Mouse (Mus musculus) embryonic facial prominence, embryonic 11.5 days (tissue): Measurements from ENCODE around the gene Ccn2. TPM values are rescaled to one million over a fixed set of nuclear protein-coding genes. Genes with fewer than 3 reads are reported as not detected.
"Not testable (repeated sequence)": the region's sequence is repeated elsewhere in the genome, so short reads cannot be mapped to it uniquely, and the experiment has no call there.

Experiments
- ATAC-seq: fragments of 200-750 bp; cut with Nextera tagmentation; replicated peaks from 2 replicates; pipeline ENCODE4 v1.8.0; 2017; ENCODE audit warnings: low read depth; ENCODE audit not compliant: insufficient number of reproducible peaks, low FRiP score, low TSS enrichment
- DNase-seq: peaks from one replicate; pipeline ENCODE4 v3.0.0-alpha.2; 2015; ENCODE audit warnings: low spot score
- H3K27ac ChIP-seq: fragments of 300-500 bp; sonication (generic); replicated peaks from 2 replicates; pipeline ENCODE4 v1.5.1; 2014; ENCODE audit warnings: mild to moderate bottlenecking, low read depth, low read length, control low read depth
- H3K27me3 ChIP-seq: fragments of 300-500 bp; sonication (generic); 2 replicates; pipeline ENCODE4 v1.6.1; 2014; ENCODE audit warnings: mild to moderate bottlenecking, low read length, moderate library complexity, mixed read lengths; ENCODE audit not compliant: control insufficient read depth, insufficient read depth
- H3K36me3 ChIP-seq: fragments of 300-500 bp; sonication (generic); replicated peaks from 2 replicates; pipeline ENCODE4 v1.6.1; 2014; ENCODE audit warnings: low read depth, mild to moderate bottlenecking, low read length, moderate library complexity, mixed read lengths; ENCODE audit not compliant: control insufficient read depth, insufficient read depth
- H3K4me1 ChIP-seq: fragments of 300-500 bp; sonication (generic); 2 replicates; pipeline ENCODE4 v1.6.1; 2014; ENCODE audit warnings: low read length, mixed read lengths; ENCODE audit not compliant: control insufficient read depth, insufficient read depth
- H3K4me2 ChIP-seq: fragments of 300-500 bp; sonication (generic); 2 replicates; pipeline ENCODE4 v1.6.1; 2014; ENCODE audit warnings: low read depth, mild to moderate bottlenecking, control low read depth, low read length, moderate library complexity
- H3K4me3 ChIP-seq: fragments of 300-500 bp; sonication (generic); 2 replicates; pipeline ENCODE4 v1.5.1; 2014; ENCODE audit warnings: low read depth, low read length, control low read depth
- H3K9ac ChIP-seq: fragments of 300-500 bp; sonication (generic); replicated peaks from 2 replicates; pipeline ENCODE4 v1.6.1; 2014; ENCODE audit warnings: mild to moderate bottlenecking, control low read depth, low read length
- H3K9me3 ChIP-seq: fragments of 300-500 bp; sonication (generic); replicated peaks from 2 replicates; pipeline ENCODE4 v1.6.1; 2016; ENCODE audit warnings: mild to moderate bottlenecking, low read length, inconsistent platforms, mixed read lengths; ENCODE audit not compliant: control insufficient read depth
- WGBS: fragments of 180-500 bp; shearing (Covaris S2); extraction: QIAGEN DNeasy Blood & Tissue Kit; methylation state at CpG from one replicate; pipeline ENCODE4 v1.1.7; 2014; 5-methylcytosine and 5-hydroxymethylcytosine counted together
- polyA plus RNA-seq: library from polyadenylated mRNA; unstranded; fragments of >200 nt; fragmentation: Nextera tagmentation; extraction: Ambion mirVana; gene quantifications from 2 replicates; pipeline ENCODE4 v1.2.1, GENCODE M21; 2014

The Ccn2 gene
- polyA plus RNA-seq, 1 experiment from 2014 or later: 3.7 TPM

DNA sequence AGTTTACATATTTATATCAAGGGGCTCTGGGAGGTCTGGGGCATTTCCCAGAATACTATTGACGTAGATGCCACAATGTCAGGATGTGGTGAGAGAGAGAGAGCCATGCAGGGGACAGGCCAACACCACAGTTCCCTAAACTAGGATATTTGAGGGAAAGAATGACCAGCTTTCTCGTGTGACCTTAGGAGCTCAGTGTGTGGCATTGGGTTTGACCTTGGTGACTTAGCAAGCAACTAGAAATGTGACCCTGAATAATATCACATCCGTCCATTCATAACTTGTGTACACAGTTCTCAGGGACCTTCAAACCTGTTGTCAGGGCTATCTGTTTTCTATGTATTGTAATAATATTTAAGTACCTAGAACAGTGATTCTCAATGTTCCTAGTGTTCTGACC, 13.9 kb downstream of the Ccn2 start:
- H3K36me3 ChIP-seq: no peaks in the 10 kb centered on the region
- H3K4me1 ChIP-seq: no peaks in the 10 kb centered on the region
- DNase-seq: no peak
- H3K27me3 ChIP-seq: no peaks in the 10 kb centered on the region
- no peak for ATAC-seq
- 76% methylated on average over 3 of the region's 3 CpGs for WGBS
- no peak overlapping the region for H3K27ac ChIP-seq
- H3K4me3 ChIP-seq: no peak overlapping the region
- H3K9ac ChIP-seq: no peak overlapping the region
- H3K9me3 ChIP-seq: no peaks in the 10 kb centered on the region
- H3K4me2 ChIP-seq: no peak overlapping the region

DNA sequence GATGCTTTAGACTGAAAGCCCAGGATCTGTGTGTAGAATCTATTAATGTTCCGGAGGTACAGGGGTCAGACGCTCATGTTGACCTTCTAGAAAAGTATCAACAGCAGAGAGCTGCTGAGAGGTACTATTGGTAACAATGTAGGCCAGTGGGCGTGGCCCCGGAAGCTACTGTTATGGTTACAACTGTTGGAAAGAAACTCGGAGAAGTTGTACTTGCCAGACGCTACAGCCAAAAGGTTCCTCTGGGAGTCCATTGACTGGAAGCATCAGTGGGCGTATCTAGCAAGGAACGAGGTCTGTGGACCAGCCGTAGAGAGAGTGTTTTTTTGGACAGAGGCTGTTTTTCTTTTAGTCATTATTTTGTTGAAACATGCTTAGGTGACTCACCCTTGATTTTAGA, 14.5 kb downstream of the Ccn2 start:
- H3K4me1 ChIP-seq: no peaks in the 10 kb centered on the region
- no peaks in the 10 kb centered on the region for H3K36me3 ChIP-seq
- WGBS: 87% methylated on average over 9 of the region's 9 CpGs
- no peak for ATAC-seq
- no peaks in the 10 kb centered on the region for H3K27me3 ChIP-seq
- no peak for DNase-seq
- no peak overlapping the region for H3K27ac ChIP-seq
- no peak overlapping the region for H3K4me3 ChIP-seq
- no peak overlapping the region for H3K4me2 ChIP-seq
- H3K9ac ChIP-seq: no peak overlapping the region
- no peaks in the 10 kb centered on the region for H3K9me3 ChIP-seq

DNA sequence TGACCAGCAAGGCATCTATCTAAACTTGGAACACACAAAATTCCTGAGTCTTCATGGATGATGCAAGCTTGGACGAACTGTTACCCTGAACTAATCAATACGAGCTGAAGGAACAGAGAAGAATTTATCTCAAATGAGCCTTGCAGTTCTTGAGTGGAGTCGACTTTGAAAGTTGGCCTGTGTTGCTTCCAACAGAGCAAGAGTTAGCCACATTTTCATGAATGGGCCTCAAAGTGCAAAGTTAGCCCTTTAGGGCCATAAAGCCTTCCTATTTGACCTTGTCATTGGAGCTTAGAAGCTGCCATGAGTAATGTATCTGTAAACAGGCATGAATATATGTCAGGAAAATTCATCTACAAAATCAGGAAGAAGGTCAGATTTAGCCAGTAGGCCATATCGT, 19.5 kb downstream of the Ccn2 start:
- H3K4me2 ChIP-seq: no peak overlapping the region
- no peak overlapping the region for H3K9ac ChIP-seq
- H3K27ac ChIP-seq: no peak overlapping the region
- no peaks in the 10 kb centered on the region for H3K4me1 ChIP-seq
- no peaks in the 10 kb centered on the region for H3K27me3 ChIP-seq
- no peak for DNase-seq
- H3K36me3 ChIP-seq: no peaks in the 10 kb centered on the region
- H3K9me3 ChIP-seq: no peaks in the 10 kb centered on the region
- 90% methylated on average over 4 of the region's 4 CpGs for WGBS
- no peak for ATAC-seq
- H3K4me3 ChIP-seq: no peak overlapping the region

DNA sequence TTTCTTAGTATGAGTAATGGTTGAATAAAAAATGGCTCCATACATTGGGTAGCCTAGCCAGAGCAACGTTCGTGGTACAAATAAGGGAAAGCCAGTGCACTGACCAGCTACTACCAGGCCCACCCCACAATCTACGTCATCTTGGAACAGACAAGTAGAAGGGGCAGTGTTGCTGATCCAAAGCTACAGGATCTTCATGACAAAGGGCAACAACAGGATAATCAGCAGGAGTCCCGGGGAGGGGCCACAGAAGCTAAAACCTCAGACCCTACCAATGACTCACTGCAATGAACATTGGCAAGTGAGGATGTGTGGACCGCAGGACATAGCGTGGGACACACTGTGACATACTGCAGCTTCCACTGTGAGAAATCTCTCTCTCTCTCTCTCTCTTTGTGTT, 20.6 kb downstream of the Ccn2 start:
- H3K4me1 ChIP-seq: no peaks in the 10 kb centered on the region
- H3K9me3 ChIP-seq: no peaks in the 10 kb centered on the region
- no peaks in the 10 kb centered on the region for H3K27me3 ChIP-seq
- no peaks in the 10 kb centered on the region for H3K36me3 ChIP-seq
- 84% methylated on average over 6 of the region's 6 CpGs for WGBS
- no peak for ATAC-seq
- no peak overlapping the region for H3K4me3 ChIP-seq
- no peak overlapping the region for H3K9ac ChIP-seq
- no peak for DNase-seq
- H3K4me2 ChIP-seq: no peak overlapping the region
- no peak overlapping the region for H3K27ac ChIP-seq

DNA sequence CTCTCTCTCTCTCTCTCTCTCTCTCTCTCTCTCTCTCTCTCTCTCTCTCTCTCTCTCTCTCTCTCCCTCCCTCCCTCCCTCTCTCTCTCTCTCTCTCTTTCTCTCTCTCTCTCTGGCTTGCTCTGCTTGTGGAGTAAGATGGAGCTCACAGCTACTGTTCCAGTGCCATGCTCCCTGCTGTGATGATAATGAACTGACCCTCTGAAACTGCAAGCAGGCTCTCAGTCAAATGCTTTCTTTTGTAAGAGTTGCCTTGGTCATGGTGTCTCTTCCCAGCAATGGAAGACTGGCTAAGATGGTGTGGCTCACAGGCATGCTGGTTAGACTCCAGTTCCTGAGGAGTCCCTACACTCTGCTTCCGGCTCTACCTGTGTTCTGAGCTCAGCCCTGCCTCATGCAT, 21.3 kb downstream of the Ccn2 start:
- WGBS: 88% methylated on average over 1 of the region's 1 CpGs
- H3K4me1 ChIP-seq, H3K27ac ChIP-seq, H3K36me3 ChIP-seq, H3K4me2 ChIP-seq, DNase-seq, H3K9me3 ChIP-seq, H3K9ac ChIP-seq, H3K4me3 ChIP-seq, H3K27me3 ChIP-seq, ATAC-seq: not testable (repeated sequence)

DNA sequence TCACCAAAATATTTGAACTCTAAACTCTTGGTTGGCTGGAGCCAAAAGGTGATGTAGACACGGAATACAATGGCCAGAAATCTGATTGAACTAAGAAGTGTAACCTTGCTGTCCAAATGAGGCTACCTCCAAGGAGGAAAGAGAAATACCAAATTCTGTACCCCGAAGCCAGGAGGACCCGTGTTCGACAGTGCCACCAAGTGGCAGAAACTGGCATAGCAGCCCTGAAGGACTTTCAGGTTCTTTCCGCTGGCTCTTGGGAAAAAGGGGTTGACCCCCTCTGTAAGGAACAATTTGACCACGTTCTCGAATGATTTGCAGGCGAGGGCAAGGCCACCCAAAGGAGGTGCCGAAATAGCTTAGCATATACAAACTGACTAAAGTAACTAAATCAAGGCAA, 26.3 kb downstream of the Ccn2 start:
- ATAC-seq: no peak

DNA sequence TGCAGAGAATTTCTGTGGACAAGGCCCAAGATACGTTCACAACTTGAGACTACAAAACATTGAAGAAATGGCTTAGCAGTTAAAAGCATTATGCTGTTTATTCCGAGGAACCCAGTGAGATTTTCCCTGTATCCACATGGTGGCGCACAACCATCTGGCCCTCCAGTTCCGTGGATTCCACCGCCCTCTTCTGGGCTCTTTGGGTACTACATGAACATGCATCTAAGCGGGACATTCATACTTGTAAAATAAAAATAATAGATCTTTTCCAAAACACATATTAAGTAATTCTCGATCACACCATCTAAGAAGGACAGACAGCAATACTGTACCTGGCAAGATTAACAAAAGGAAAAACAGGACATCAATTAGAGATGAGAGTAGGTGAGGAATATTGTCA, 27.3 kb downstream of the Ccn2 start:
- Histone ChIP-seq H3K4me1 (no peaks in the 10 kb centered on the region), H3K27ac (no peak overlapping the region), H3K9ac (no peak overlapping the region), H3K27me3 (no peaks in the 10 kb centered on the region), H3K4me2 (no peak overlapping the region), H3K9me3 (no peaks in the 10 kb centered on the region), H3K36me3 (no peaks in the 10 kb centered on the region), H3K4me3 (no peak overlapping the region)
- ATAC-seq: no peak
- 21% methylated on average over 7 of the region's 7 CpGs for WGBS
- DNase-seq: peak; percentile 80

More for the DNA sequence above, 26.3 kb downstream of the Ccn2 start:
- Histone ChIP-seq H3K27me3 (no peaks in the 10 kb centered on the region), H3K4me2 (no peak overlapping the region), H3K4me1 (no peaks in the 10 kb centered on the region), H3K36me3 (no peaks in the 10 kb centered on the region), H3K27ac (no peak overlapping the region), H3K9ac (no peak overlapping the region), H3K9me3 (no peaks in the 10 kb centered on the region), H3K4me3 (no peak overlapping the region)
- DNase-seq: peak; percentile 76
- WGBS: 41% methylated on average over 9 of the region's 9 CpGs

DNA sequence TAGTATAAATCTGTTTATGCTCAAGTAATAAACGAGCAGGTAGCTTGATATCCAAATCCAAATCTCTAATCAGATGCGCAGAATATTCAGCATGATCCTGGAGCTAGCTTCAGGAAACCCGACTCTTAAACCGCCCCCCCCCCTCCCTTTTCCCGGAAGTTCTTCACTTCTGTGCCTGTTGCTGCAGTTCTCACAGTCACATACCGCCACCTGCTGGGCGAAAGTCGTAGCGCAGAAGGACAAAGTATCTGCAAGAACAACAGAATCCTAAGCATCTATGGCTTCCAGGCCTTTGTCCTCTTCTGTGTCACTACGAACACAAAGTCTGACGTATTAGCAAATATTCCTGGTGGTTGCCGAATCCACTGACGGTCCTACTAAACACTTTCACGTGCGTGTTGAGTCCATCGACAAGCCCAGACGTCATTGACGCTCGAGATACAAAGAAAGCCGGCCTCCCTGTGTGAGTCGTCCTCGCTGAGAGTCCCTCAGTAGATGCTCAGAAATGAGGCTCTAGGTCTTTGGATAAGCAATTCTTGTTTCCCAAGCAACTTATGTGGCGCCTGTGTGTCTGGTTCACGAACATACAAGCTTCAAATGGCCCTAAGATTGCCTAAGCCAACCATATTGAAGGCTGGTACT, 29.9 kb downstream of the Ccn2 start:
- Histone ChIP-seq H3K9me3 (no peaks in the 10 kb centered on the region), H3K27ac (no peak overlapping the region), H3K9ac (0 out of 2 replicates have a peak overlapping the region, but pooled peaks have one; percentile 1), H3K36me3 (no peaks in the 10 kb centered on the region), H3K4me1 (no peaks in the 10 kb centered on the region), H3K4me3 (no peak overlapping the region), H3K4me2 (no peak overlapping the region), H3K27me3 (no peaks in the 10 kb centered on the region)
- DNase-seq (peak; percentile 92), ATAC-seq (no peak)
- 35% methylated on average over 24 of the region's 24 CpGs for WGBS
